Mouse (Mus musculus) forebrain, embryonic 11.5 days (tissue): ENCODE measurements around the gene Sec14l4. TPM values are rescaled to one million over a fixed set of nuclear protein-coding genes. Genes with fewer than 3 reads are reported as not detected.
A peak's percentile ranks its signal among the peaks of the same experiment; 100 is the strongest.

Experiments
- ATAC-seq: fragments of 200-750 bp; cut with Nextera tagmentation; replicated peaks from 2 replicates; pipeline ENCODE4 v1.8.0; 2017; ENCODE audit warnings: moderate TSS enrichment; ENCODE audit not compliant: low FRiP score
- DNase-seq: peaks from one replicate; pipeline ENCODE4 v3.0.0-alpha.2; 2017; ENCODE audit warnings: low spot score
- H3K27ac ChIP-seq: fragments of 300-500 bp; sonication (generic); 2 replicates; pipeline ENCODE4 v1.5.1; 2014; ENCODE audit warnings: low read depth, low read length
- H3K27me3 ChIP-seq: fragments of 300-500 bp; sonication (generic); 2 replicates; pipeline ENCODE4 v1.6.1; 2014; ENCODE audit warnings: mild to moderate bottlenecking, low read length, mixed read lengths; ENCODE audit not compliant: control insufficient read depth, insufficient read depth
- H3K36me3 ChIP-seq: fragments of 300-500 bp; sonication (generic); 2 replicates; pipeline ENCODE4 v1.6.1; 2014; ENCODE audit warnings: mild to moderate bottlenecking, low read length, moderate library complexity, mixed read lengths; ENCODE audit not compliant: control insufficient read depth, insufficient read depth
- H3K4me1 ChIP-seq: fragments of 300-500 bp; sonication (generic); replicated peaks from 2 replicates; pipeline ENCODE4 v1.6.1; 2014; ENCODE audit warnings: low read length, mixed read lengths; ENCODE audit not compliant: control insufficient read depth, insufficient read depth
- H3K4me2 ChIP-seq: fragments of 300-500 bp; sonication (generic); 2 replicates; pipeline ENCODE4 v1.6.1; 2014; ENCODE audit warnings: low read depth, mild to moderate bottlenecking, low read length, moderate library complexity, mixed read lengths; ENCODE audit not compliant: severe bottlenecking
- H3K4me3 ChIP-seq: fragments of 300-500 bp; sonication (generic); 2 replicates; pipeline ENCODE4 v1.5.1; 2014; ENCODE audit warnings: low read depth, low read length
- H3K9ac ChIP-seq: fragments of 300-500 bp; sonication (generic); 2 replicates; pipeline ENCODE4 v1.6.1; 2014; ENCODE audit warnings: low read length
- H3K9me3 ChIP-seq: fragments of 300-500 bp; sonication (generic); 2 replicates; pipeline ENCODE4 v1.6.1; 2016; ENCODE audit warnings: low read length, mixed read lengths; ENCODE audit not compliant: control insufficient read depth
- WGBS: fragments of 180-500 bp; shearing (Covaris S2); extraction: QIAGEN DNeasy Blood & Tissue Kit; methylation state at CpG from one replicate; pipeline ENCODE4 v1.1.7; 2014; 5-methylcytosine and 5-hydroxymethylcytosine counted together
- polyA plus RNA-seq: library from polyadenylated mRNA; unstranded; fragments of >200 nt; fragmentation: Nextera tagmentation; extraction: Ambion mirVana; gene quantifications from 2 replicates; pipeline ENCODE4 v1.2.1, GENCODE M21; 2014

Sec14l4 gene
- polyA plus RNA-seq, 1 experiment from 2014 or later: not detected

DNA sequence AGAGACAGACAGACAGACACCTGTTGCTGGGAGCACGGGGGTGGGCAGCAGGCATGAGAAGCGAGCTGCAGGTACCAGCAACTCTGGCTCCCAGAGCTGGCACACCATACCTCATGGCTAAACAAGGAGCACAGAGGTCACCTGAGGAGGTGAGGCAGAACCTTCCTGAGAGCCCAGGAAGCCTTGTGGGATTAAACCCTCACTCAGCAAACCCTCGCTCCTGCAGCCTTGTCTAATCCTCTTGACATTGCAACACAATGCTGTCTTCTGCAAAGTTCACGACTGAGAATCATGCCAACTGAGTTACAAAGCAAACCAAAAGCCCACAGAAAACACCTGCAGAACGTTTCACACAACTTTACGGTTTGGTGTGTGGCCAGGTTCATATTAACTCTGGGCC lies 17.2 kb downstream of the Sec14l4 start:
- H3K27me3 ChIP-seq: no peaks in the 10 kb centered on the region
- H3K27ac ChIP-seq: no peak overlapping the region
- no peak overlapping the region for H3K4me3 ChIP-seq
- ATAC-seq (no peak), DNase-seq (no peak)
- WGBS: 88% methylated on average over 6 of the region's 6 CpGs
- H3K36me3 ChIP-seq: no peaks in the 10 kb centered on the region
- no peak overlapping the region for H3K9ac ChIP-seq
- H3K4me1 ChIP-seq: no peaks in the 10 kb centered on the region
- no peak overlapping the region for H3K4me2 ChIP-seq
- H3K9me3 ChIP-seq: no peaks in the 10 kb centered on the region

DNA sequence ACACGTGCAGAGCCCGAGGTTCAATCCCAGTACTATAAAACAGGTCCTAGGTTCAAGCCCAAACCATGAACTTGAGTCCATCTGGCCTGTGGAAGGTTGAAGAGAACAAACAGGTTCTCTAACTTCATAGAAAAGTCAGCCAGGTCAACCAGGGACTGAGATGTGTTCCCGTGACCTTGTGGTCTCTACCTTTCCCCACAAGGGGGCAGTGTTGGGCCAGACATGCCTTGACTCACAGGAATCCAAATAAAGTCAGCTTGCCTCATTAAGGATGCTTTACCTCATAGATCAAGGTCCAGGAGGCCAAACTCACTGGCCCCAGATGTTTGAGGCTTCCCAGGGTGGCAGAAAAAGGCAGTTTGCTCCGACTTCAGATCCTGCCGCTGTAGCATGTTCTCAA lies 22.3 kb downstream of the Sec14l4 start:
- Histone ChIP-seq H3K4me2 (no peak overlapping the region), H3K4me3 (no peak overlapping the region), H3K9ac (no peak overlapping the region), H3K9me3 (no peaks in the 10 kb centered on the region), H3K27ac (no peak overlapping the region), H3K36me3 (no peaks in the 10 kb centered on the region), H3K4me1 (no peaks in the 10 kb centered on the region), H3K27me3 (no peaks in the 10 kb centered on the region)
- WGBS: 16% methylated on average over 5 of the region's 5 CpGs
- ATAC-seq: no peak
- peak; percentile 84 for DNase-seq

DNA sequence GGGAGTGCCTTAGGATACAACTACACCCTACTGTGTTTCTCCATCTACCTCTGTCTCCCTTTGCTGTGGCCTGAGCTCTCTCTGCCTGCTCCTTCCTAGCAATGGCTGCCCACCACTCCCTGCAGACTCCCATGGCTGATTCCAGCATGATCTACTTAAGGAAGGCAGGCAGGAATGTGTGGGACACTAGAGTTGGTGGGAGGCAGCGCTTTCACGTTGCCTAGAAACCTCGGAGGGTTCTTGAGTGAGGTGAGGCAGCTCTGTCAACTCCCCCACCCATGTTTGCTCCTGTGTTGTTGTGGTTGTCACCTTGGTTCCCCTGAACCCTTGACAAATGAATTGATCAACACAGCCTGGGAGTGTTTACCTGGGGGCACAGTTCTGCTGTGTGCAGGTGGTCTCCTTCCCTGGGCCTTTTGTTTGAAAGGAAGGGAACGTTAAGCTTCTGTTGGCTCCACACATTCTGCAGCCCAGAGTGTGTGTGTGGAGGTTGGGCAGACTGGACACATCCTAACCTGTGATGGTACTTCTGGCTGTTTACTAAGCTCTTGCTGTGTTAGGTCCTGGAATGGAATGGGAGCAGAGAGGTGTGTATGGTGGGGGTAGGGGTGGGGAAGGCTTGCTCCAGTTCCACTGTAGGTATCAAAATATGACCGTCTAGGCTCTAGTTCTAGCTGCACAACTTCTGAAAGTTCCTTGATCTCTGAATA lies 29.8 kb downstream of the Sec14l4 start:
- ATAC-seq (no peak), DNase-seq (no peak)
- Histone ChIP-seq H3K4me3 (no peak overlapping the region), H3K36me3 (no peaks in the 10 kb centered on the region), H3K27me3 (no peaks in the 10 kb centered on the region), H3K9ac (no peak overlapping the region), H3K27ac (no peak overlapping the region), H3K4me2 (no peak overlapping the region), H3K9me3 (no peaks in the 10 kb centered on the region), H3K4me1 (no peaks in the 10 kb centered on the region)
- WGBS: 87% methylated on average over 5 of the region's 5 CpGs

DNA sequence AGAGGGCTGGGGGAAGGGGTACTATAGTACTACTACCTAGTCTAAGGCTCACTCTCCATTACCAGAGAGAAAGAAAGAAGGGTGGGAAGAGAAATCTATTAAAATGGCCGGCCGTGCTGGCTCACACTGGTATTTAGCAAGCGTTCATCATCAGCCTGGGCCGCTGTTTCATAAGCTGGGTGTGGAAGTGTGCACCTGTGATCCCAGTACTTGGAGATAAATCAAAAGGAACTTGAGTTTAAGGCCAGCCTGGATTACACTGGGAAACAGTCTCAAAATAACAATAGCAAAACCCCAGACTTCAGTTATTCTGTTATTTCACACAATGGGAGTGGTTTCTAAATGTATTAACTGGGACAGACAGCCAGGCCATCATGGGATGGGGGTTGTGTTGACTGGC lies 31.3 kb downstream of the Sec14l4 start:
- DNase-seq: no peak
- Histone ChIP-seq H3K9ac (no peak overlapping the region), H3K27me3 (no peaks in the 10 kb centered on the region), H3K27ac (no peak overlapping the region), H3K36me3 (no peaks in the 10 kb centered on the region), H3K4me2 (no peak overlapping the region), H3K4me3 (no peak overlapping the region), H3K9me3 (no peaks in the 10 kb centered on the region), H3K4me1 (no peaks in the 10 kb centered on the region)
- WGBS: 94% methylated on average over 4 of the region's 4 CpGs
- ATAC-seq: no peak

DNA sequence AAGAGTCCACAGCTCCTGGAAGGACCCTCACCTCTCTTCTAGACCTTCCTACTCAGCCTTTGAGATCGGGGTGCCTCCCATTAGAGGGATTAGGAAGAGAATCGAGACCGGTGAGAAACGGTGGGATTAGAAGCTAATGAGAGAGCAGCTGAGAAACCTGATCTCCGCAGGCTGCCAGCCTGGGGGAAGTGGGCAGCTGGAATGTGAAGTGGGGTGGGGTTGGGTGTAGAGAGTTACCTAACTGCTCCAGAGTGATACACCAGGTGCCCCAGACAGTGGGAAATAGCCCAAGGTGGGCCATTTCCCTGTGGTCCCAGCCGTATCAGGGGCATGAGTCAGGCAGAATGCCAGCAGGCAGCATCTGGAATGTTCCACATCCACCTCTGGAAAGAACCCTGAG lies 31.7 kb downstream of the Sec14l4 start:
- Histone ChIP-seq H3K36me3 (no peaks in the 10 kb centered on the region), H3K4me3 (no peak overlapping the region), H3K4me2 (no peak overlapping the region), H3K27me3 (no peaks in the 10 kb centered on the region), H3K9me3 (no peaks in the 10 kb centered on the region), H3K27ac (no peak overlapping the region), H3K9ac (no peak overlapping the region), H3K4me1 (no peaks in the 10 kb centered on the region)
- no peak for ATAC-seq
- DNase-seq: no peak
- 33% methylated on average over 6 of the region's 6 CpGs for WGBS

DNA sequence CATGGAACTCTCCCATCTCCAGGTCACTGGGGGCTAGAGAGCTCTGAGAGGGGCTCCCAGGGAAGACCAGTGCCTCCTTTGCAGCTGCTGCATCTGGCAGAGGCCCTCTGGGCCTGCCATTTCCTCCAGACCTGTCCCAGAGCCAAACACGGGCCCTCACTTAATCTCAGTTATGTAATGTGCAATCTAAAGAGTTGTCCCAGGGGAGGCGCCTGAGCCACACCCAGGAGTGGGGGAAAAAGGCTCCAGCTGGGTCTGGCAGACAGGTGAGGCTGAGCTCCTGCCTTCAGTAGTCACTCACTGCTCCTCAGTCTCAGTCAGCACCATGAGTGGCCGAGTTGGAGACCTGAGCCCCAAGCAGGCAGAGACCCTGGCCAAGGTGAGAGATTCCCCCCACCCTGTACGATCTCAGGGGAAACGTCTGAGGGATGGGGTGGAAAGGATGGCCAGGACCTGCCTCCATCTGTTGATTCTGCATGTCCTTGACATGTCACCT lies 33.4 kb downstream of the Sec14l4 start, which contains the start of gene Sec14l3:
Gene Sec14l3 (plus strand): TSS at position 215 of the 496 bp plus-strand sequence.
- Histone ChIP-seq H3K27me3 (no peaks in the 10 kb centered on the region), H3K4me3 (no peak within 1 kb of the TSS), H3K36me3 (no peaks in the 10 kb centered on the region), H3K4me2 (no peak within 1 kb of the TSS), H3K9me3 (no peaks in the 10 kb centered on the region), H3K4me1 (no peaks in the 10 kb centered on the region), H3K9ac (no peak within 1 kb of the TSS), H3K27ac (no peak within 1 kb of the TSS)
- WGBS: 76% methylated on average over 5 of the region's 5 CpGs
- DNase-seq (no peak), ATAC-seq (no peak)

DNA sequence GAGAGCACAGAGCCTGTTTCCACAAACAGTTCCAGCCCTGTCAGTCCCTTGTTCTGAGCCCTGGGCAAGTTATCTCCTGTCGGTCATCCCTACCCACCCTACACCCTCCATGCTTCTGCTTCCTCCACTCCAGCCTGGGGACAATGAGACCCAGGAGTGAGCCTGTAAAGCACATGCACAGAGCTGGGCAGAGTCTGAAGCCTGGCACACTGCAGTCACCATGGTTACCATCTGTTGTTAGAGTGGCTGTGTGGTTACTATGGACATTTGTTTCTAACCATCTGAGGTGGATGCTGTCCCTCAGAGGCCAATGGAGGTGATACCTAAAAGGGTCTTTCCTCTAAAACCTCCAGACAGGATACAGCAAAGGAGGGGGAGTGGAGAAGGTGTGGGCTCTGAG lies 38.4 kb downstream of the Sec14l4 start:
- 70% methylated on average over 1 of the region's 1 CpGs for WGBS
- Histone ChIP-seq H3K27me3 (no peaks in the 10 kb centered on the region), H3K4me3 (no peak overlapping the region), H3K9me3 (no peaks in the 10 kb centered on the region), H3K36me3 (no peaks in the 10 kb centered on the region), H3K4me1 (no peaks in the 10 kb centered on the region), H3K27ac (no peak overlapping the region), H3K9ac (no peak overlapping the region), H3K4me2 (no peak overlapping the region)
- no peak for ATAC-seq
- DNase-seq: no peak

DNA sequence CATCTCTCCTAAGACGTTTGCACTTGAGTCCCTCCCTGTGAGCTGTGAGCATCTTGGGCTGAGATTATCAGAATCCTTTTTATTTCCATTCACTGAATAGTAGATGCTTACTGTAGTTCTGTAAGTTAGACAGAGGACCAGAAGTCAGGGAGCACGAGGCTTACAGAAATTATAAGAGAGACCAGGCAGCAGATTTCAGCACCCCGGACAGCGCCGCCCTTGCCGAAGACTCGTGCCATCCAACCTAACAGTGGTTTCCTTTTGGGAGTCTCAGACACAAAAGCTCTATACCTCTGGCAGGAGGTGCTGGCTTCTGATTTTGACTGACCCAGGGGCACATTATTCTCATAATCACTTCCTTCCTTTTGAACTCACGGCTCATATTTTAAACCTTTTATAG lies 45.4 kb downstream of the Sec14l4 start:
- no peak overlapping the region for H3K4me2 ChIP-seq
- H3K27me3 ChIP-seq: no peaks in the 10 kb centered on the region
- 16% methylated on average over 8 of the region's 8 CpGs for WGBS
- ATAC-seq (no peak), DNase-seq (peak; percentile 79)
- no peak overlapping the region for H3K27ac ChIP-seq
- no peak overlapping the region for H3K9ac ChIP-seq
- no peaks in the 10 kb centered on the region for H3K9me3 ChIP-seq
- H3K4me3 ChIP-seq: no peak overlapping the region
- H3K4me1 ChIP-seq: no peaks in the 10 kb centered on the region
- H3K36me3 ChIP-seq: no peaks in the 10 kb centered on the region

DNA sequence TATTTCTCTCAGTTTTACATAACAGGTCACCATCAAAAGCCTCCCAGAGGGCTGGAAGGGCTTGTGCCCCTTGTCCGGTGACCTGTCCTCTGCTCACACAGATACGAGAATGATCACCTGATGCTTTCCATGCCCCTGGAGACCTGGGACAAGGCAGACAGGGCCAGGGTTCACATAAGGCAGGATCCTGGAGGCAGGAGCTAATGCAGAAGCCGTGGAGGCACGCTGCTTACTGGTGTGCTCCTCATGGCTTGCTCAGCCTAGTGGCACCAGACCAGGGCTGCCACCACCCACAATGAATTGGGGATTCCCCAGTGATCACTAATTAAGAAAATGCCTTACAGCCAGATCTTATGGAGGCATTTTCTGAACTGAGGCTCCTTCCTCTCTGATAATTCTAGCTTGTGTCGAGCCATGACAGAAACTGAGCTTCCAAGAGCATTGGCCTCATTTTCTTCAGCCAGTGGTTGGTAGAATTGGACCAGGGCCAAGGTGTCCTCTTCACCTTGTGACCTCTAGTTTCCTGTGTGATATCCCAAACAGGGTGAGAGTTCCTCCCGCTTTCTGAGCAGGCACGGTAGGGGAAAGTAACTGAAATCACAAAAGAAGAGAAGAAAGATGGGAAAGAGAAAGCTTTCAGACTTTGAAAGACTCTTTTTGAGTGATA lies 47.1 kb downstream of the Sec14l4 start:
- Histone ChIP-seq H3K36me3 (no peaks in the 10 kb centered on the region), H3K9ac (no peak overlapping the region), H3K27me3 (no peaks in the 10 kb centered on the region), H3K9me3 (no peaks in the 10 kb centered on the region), H3K27ac (no peak overlapping the region), H3K4me1 (no peaks in the 10 kb centered on the region), H3K4me3 (no peak overlapping the region), H3K4me2 (no peak overlapping the region)
- ATAC-seq (no peak), DNase-seq (no peak)
- WGBS: 90% methylated on average over 7 of the region's 7 CpGs
